Mouse (Mus musculus) telencephalon, adult 2 months (tissue): ENCODE data around the gene Spire2.

Experiments
- DNase-seq: peaks from one replicate; pipeline ENCODE4 v3.0.0-alpha.2; 2011; ENCODE audit warnings: low read depth, low spot score

The Spire2 gene

GRCm38 (mm10) chr8:123415967-123416943 is 83.7 kb downstream of the Spire2 start:
- DNase-seq = no peak

- no peak for DNase-seq
Measured at GRCm38 (mm10) chr8:123416944-123417555, 84.5 kb downstream of the Spire2 start.
